Mouse (Mus musculus) G1E-ER4 (cell line): ENCODE data around the gene Rgs9. TPM values are rescaled to one million over a fixed set of nuclear protein-coding genes. Genes with fewer than 3 reads are reported as not detected.

Source experiments
- GATA1 ChIP-seq: IDR thresholded peaks from one replicate; pipeline ENCODE4 v1.8.0; 2012; ENCODE audit warnings: low read length, inconsistent platforms
- polyA plus RNA-seq: library from polyadenylated mRNA; stranded (reverse); fragments of >175 nt; gene quantifications from 2 replicates; pipeline ENCODE4 v1.2.3, GENCODE M21; 2012

The Rgs9 gene
- polyA plus RNA-seq, 1 experiment, result not detected

- TF ChIP-seq GATA1, result no peak
Observed at GRCm38 (mm10) chr11:109260561-109260960, 37.4 kb downstream of the Rgs9 start.

GRCm38 (mm10) chr11:109258941-109259910, 38.7 kb downstream of the Rgs9 start:
- no peak for TF ChIP-seq GATA1

DNA sequence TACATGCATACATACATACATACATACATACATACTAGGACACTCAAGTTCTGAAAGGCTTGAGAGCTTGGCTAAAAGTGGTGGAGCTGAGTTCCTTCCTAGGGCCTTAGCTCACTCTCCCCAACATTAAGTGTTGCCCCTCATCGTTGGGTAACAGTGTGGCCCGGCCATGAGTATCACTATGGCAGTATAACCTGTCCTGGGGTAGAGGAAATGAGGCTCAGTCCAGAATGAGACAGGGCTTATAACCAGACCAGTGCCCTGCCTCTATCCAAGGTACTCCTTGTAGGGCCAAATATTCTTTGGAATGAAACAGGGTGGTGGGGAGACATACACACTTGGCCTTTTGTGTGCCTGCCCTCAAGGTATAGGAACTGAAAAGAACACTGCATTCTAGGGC, 40.1 kb downstream of the Rgs9 start:
- no peak for TF ChIP-seq GATA1

DNA sequence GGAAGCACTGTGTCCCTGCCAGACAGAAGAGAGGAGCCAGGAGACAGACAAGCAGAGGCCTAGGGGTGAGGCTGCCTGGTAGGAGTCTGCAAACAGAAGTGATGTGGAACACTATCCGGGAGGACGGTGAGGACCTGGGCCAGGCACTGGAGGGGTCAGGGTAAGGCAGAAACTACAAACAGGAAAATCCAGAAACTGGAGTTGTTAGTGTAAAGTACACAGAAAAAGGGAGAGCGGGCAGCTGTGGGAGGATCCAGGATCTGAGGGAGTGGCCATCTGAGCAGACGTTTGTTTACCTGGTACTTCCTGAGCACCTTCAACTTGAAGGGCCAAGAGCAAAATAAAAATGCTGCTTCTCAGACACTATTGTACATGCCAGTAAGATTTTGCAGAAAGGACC, 42.9 kb downstream of the Rgs9 start:
- no peak for TF ChIP-seq GATA1

GRCm38 (mm10) chr11:109252483-109252882, 45.4 kb downstream of the Rgs9 start:
- TF ChIP-seq GATA1, result no peak

DNA sequence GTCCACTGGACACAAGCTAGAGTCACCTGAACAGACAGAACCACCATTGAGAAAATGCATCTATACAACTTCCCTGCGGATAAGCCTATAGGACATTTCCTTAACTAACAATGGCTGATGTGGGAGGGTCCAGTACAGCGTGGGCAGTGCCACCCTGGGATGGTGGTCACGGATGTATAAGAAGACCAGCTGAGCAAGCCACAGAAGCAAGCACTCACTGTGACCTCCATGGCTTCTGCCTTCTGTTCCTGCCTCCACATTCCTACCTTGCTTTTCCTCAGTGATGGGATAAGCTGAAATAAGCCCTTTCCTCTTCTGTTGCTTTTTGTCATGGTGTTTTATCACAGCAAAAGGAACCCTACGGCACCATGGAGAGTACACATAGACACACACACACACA, 47.4 kb downstream of the Rgs9 start:
- TF ChIP-seq GATA1, result no peak

- no peak for TF ChIP-seq GATA1
Observed at GRCm38 (mm10) chr11:109246920-109247319, 51.0 kb downstream of the Rgs9 start.

- no peak for TF ChIP-seq GATA1
Observed at GRCm38 (mm10) chr11:109244635-109245360, 53.1 kb downstream of the Rgs9 start.

DNA sequence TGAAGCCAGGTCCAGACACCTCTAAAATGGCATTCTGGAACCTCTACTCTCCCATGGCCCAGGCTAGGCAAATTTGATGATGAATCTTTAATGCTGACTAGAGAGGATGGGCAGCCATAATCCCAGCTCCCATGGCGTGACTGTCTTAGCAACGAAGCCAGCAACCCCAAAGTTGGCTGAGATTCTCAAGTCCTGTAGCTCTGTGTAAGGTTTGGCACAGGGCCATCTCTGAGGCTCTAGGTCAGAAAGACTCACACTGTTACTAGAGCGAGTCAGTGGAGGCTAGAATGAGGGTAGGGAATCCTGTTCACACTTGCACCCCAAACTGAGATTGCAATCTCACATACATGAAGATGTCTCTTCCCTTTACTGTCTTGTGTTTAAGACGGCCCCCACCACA, 57.8 kb downstream of the Rgs9 start:
- no peak for TF ChIP-seq GATA1

DNA sequence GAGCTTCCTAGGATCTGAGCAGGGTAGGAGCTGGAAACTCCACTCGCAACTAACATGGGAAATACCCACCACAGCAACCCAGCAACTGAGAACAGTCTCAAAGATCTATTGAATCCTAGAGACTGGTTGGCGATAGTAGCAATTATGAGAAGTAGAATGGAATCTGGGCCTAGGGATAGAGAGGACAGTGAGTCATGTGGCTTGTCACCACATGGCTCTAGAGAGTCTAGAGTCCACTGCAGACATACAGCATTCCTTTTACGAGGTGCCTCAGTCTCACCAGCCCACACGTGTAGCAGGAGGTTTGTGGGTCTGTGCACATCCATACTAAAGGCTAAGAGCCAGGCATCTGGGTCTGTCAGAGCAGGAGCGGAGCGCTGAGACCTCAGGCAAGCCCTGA, 59.3 kb downstream of the Rgs9 start:
- TF ChIP-seq GATA1, result no peak

GRCm38 (mm10) chr11:109237796-109238195, 60.1 kb downstream of the Rgs9 start:
- TF ChIP-seq GATA1, result no peak

GRCm38 (mm10) chr11:109233627-109234026, 64.3 kb downstream of the Rgs9 start:
- no peak for TF ChIP-seq GATA1

- no peak for TF ChIP-seq GATA1
Observed at GRCm38 (mm10) chr11:109232811-109233210, 65.1 kb downstream of the Rgs9 start.

DNA sequence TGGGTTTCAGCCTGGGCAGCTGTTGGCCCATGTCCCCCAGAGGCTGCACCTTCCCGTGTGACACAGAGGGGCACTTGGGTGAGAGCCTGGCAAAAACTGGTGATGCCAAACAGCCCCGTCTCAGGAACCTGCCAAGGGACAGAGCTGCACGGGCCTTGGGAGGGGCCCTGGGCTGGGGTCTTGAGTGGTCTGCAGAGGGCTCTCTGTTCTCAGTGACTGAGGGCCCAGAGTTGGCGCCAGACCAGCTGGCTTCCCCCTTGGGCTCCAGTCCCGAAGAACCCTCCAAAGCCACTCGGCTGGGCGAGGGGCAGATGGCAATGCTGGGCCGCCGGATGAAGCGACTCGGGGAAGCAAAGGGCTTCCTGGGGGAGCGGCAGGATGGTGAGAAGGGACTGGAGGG, 70.8 kb downstream of the Rgs9 start:
- no peak for TF ChIP-seq GATA1

DNA sequence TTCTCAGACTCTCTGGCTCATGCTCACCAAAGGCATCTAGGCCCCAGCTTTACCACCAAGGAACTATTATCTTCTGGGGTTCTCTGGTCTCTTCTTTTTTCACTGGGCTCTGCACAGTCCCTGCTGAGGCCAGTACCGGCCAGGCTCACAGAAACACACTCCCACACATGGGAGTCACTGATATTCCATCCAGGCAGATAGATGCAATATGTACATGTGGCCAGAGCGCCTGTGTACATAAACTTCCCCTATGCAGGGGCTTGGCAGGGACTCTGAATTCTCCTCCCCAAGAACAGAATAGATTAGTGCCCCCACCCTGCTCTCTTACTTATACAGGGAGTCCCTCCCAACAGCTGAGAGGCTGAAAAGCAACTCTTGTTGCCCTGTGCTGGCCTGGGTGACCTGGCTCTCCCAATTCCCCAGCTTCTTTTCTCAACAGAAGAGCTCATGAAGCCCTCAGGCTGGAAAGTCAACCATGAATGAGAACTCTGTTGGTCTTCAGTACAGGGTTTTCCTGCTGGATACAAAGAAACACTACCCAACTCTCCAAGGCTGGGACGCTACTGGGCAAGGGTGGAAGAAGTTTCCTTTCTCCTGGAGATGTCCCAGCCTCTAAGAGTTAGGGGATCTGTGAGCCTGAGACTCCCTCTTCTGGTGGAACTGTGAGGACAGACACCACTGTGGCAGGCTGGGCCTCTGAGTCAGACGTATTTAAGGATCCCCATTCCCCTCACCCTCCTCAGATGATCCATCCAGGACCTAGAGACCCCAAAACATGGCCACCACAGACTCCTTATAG, 76.5 kb downstream of the Rgs9 start:
- no peak for TF ChIP-seq GATA1
